Mouse (Mus musculus) C2C12 (cell line): ENCODE measurements at regions not wholly inside any gene's neighbourhood (a gene's known extent, or its start where the extent isn't known, plus 50 kb on each side); places are given as distances from the start of the nearest gene placed in this dataset.

ENCODE experiments used
- H3K27me3 ChIP-seq: one replicate; pipeline ENCODE4 v1.6.1; 2011; ENCODE audit not compliant: control insufficient read depth, insufficient read depth, insufficient read length
- H3K36me3 ChIP-seq: one replicate; pipeline ENCODE4 v1.6.1; 2011; ENCODE audit not compliant: control insufficient read depth, insufficient read depth
- H3K4me3 ChIP-seq: one replicate; pipeline ENCODE4 v1.5.1; 2011; ENCODE audit warnings: mild to moderate bottlenecking, control low read depth; ENCODE audit not compliant: poor library complexity, insufficient read depth, severe bottlenecking
- H3K79me2 ChIP-seq: one replicate; pipeline ENCODE4 v1.6.1; 2011; ENCODE audit not compliant: control insufficient read depth, insufficient read depth
- H3K79me3 ChIP-seq: one replicate; pipeline ENCODE4 v1.6.1; 2011; ENCODE audit warnings: low read depth, control low read depth
- H3ac ChIP-seq: one replicate; pipeline ENCODE3; 2011; ENCODE audit warnings: low read depth; ENCODE audit not compliant: control insufficient read depth, insufficient read length
- CEBPB ChIP-seq: IDR thresholded peaks from one replicate; pipeline ENCODE4 v1.6.1; 2011; ENCODE audit warnings: low read depth, mild to moderate bottlenecking, control low read depth, moderate library complexity
- CTCF ChIP-seq: IDR thresholded peaks from one replicate; pipeline ENCODE4 v1.5.1; 2011; ENCODE audit not compliant: control insufficient read depth, insufficient read depth, insufficient read length
- FOSL1 ChIP-seq: IDR thresholded peaks from one replicate; pipeline ENCODE4 v1.8.0; 2011; ENCODE audit warnings: mild to moderate bottlenecking, low read length; ENCODE audit not compliant: poor library complexity, insufficient read depth, severe bottlenecking
- MAX ChIP-seq: IDR thresholded peaks from one replicate; pipeline ENCODE4 v1.6.1; 2011; ENCODE audit warnings: mild to moderate bottlenecking, control low read depth
- MYOD1 ChIP-seq: IDR thresholded peaks from one replicate; pipeline ENCODE4 v1.6.1; 2011; ENCODE audit warnings: low read depth; ENCODE audit not compliant: control insufficient read depth, insufficient read length
- MYOG ChIP-seq: IDR thresholded peaks from one replicate; pipeline ENCODE4 v1.6.1; 2011; ENCODE audit not compliant: control insufficient read depth, insufficient read length; ENCODE audit errors: extremely low read depth
- USF1 ChIP-seq: IDR thresholded peaks from one replicate; pipeline ENCODE4 v1.6.1; 2011; ENCODE audit warnings: low read depth, mild to moderate bottlenecking, control low read depth, moderate library complexity

GRCm38 (mm10) chr15:31997996-31998395 lies 179.1 kb upstream of the Tas2r119 start:
- no peak for TF ChIP-seq MAX
- H3K79me3 ChIP-seq, result no peaks in the 10 kb centered on the region
- peaks cover 3% of the 10 kb centered on the region for H3K27me3 ChIP-seq
- no peak overlapping the region for H3ac ChIP-seq
- H3K79me2 ChIP-seq, result no peaks in the 10 kb centered on the region
- H3K36me3 ChIP-seq, result no peaks in the 10 kb centered on the region
- no peak overlapping the region for H3K4me3 ChIP-seq

GRCm38 (mm10) chr15:31999553-31999952 lies 177.5 kb upstream of the Tas2r119 start:
- no peaks in the 10 kb centered on the region for H3K36me3 ChIP-seq
- H3K79me3 ChIP-seq, result no peaks in the 10 kb centered on the region
- H3K79me2 ChIP-seq, result no peaks in the 10 kb centered on the region
- peaks cover 3% of the 10 kb centered on the region for H3K27me3 ChIP-seq
- TF ChIP-seq CTCF (no peak), USF1 (no peak), MYOG (no peak), MYOD1 (no peak), MAX (no peak), CEBPB (no peak), FOSL1 (no peak)
- H3K4me3 ChIP-seq, result no peak overlapping the region
- no peak overlapping the region for H3ac ChIP-seq

GRCm38 (mm10) chr15:32002950-32003422 lies 174.1 kb upstream of the Tas2r119 start:
- H3ac ChIP-seq, result no peak overlapping the region
- H3K27me3 ChIP-seq, result peaks cover 3% of the 10 kb centered on the region
- no peaks in the 10 kb centered on the region for H3K36me3 ChIP-seq
- no peaks in the 10 kb centered on the region for H3K79me3 ChIP-seq
- no peaks in the 10 kb centered on the region for H3K79me2 ChIP-seq
- H3K4me3 ChIP-seq, result no peak overlapping the region
- TF ChIP-seq MAX (no peak), MYOG (no peak), FOSL1 (no peak), USF1 (peak; percentile 57), CTCF (no peak)

- Histone ChIP-seq H3K4me3 (no peak overlapping the region), H3ac (no peak overlapping the region), H3K36me3 (no peaks in the 10 kb centered on the region), H3K27me3 (peaks cover 3% of the 10 kb centered on the region), H3K79me3 (no peaks in the 10 kb centered on the region), H3K79me2 (no peaks in the 10 kb centered on the region)
- TF ChIP-seq MYOD1, result no peak
Observed at GRCm38 (mm10) chr15:32003489-32003888, 173.6 kb upstream of the Tas2r119 start.

- Histone ChIP-seq H3K4me3 (no peak overlapping the region), H3K79me2 (no peaks in the 10 kb centered on the region), H3K27me3 (no peaks in the 10 kb centered on the region), H3K36me3 (no peaks in the 10 kb centered on the region), H3ac (no peak overlapping the region), H3K79me3 (no peaks in the 10 kb centered on the region)
- no peak for TF ChIP-seq MYOD1
- no peak for TF ChIP-seq CEBPB
- TF ChIP-seq MYOG, result no peak
- no peak for TF ChIP-seq FOSL1
- TF ChIP-seq CTCF, result no peak
- TF ChIP-seq USF1, result no peak
- no peak for TF ChIP-seq MAX
Observed at GRCm38 (mm10) chr15:32005986-32006385, 171.1 kb upstream of the Tas2r119 start.

- H3K36me3 ChIP-seq, result no peaks in the 10 kb centered on the region
- no peaks in the 10 kb centered on the region for H3K27me3 ChIP-seq
- no peaks in the 10 kb centered on the region for H3K79me3 ChIP-seq
- TF ChIP-seq CTCF (no peak), MYOD1 (no peak), MYOG (no peak), MAX (no peak), FOSL1 (no peak), CEBPB (no peak), USF1 (no peak)
- H3K79me2 ChIP-seq, result no peaks in the 10 kb centered on the region
- H3ac ChIP-seq, result no peak overlapping the region
- H3K4me3 ChIP-seq, result no peak overlapping the region
Observed at GRCm38 (mm10) chr15:32009818-32010217, 167.3 kb upstream of the Tas2r119 start.
